Mouse (Mus musculus): ENCODE results near the gene Cgref1. TPM values are rescaled to one million over a fixed set of nuclear protein-coding genes. Genes with fewer than 3 reads are reported as not detected.

The Cgref1 gene
- polyA plus RNA-seq, 1 experiment from 2014 or later = 38.1 TPM

DNA sequence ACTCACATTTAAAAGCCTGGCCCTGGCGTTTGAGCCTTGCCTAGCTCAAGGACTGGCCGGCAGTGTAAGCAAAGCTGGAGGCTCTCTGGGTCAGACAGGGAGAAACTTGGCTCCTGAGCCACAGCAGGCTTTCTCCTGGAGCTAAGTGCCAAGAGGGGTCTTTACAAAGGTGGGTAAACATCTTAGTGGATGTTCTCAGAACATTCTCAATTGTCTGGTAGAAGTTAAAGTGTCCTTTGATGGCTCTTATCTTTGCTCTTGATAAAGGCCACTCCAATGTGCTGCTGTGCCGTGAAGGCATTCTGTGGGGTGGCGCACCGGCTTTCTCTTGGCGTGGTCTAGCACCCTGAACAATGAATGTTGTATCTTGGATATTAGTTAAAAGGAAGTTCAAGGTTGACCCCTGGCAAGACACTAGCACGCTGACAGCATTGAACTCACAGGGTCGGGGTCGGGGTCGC is 22.8 kb downstream of the Cgref1 start:
- Histone ChIP-seq H3K27me3 (0 out of 2 replicates have a peak, but pooled peaks cover 2% of the 10 kb centered on the region), H3K9ac (peak overlapping the region; percentile 71), H3K27ac (replicated peaks) (no peak overlapping the region), H3K4me2 (peak overlapping the region; percentile 84), H3K4me1 (replicated peaks) (peaks cover 28% of the 10 kb centered on the region), H3K4me3 (peak overlapping the region; percentile 49; the same call in 1 of the 2 replicates), H3K9me3 (no peaks in the 10 kb centered on the region), H3K36me3 (no peaks in the 10 kb centered on the region)
- ATAC-seq (ENCODE audit: low read depth) = no peak
- WGBS = 77% methylated on average over 10 of the region's 10 CpGs

DNA sequence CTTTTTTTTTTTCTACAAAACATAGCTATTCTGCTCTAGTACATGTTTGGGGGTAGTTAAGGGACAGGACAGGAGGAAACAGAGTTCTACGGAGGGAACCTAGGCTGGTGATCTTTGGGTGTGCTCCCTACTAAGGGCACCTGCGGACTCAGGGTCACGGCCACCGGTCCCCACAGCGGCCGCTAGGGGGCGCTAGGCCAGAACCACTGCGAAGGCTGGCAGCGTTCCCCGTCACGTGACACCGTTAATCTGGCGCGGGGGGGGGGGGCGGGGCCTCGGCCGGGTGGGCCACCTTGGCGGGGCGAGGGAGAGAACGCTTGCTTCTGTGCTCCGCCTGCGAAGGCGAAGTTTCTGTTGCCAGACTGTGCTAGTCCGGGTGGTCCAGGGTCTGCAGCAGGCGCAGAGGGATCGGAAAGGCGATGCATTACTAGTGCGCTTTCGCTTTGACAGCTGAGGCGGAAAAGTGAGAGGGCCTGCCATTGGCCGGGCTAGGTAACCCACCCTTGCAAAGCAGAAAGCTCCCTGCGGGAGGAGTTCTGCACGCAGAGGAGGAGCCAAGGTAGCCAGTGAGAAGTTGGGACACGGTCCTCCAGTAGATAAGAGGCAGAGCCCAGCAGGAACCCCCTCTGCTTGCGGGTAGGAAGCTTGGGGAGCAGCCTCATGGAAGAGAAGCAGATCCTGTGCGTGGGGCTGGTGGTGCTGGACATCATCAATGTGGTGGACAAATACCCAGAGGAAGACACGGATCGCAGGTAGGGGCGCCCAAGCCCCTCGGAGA is 23.9 kb downstream of the Cgref1 start, which contains the start of gene Khk:
Khk (plus strand) TSS at position 176 of the 778 bp plus-strand sequence.
- Histone ChIP-seq H3K9ac (peak within 1 kb of the TSS; percentile 71), H3K4me1 (replicated peaks) (peaks cover 28% of the 10 kb centered on the region), H3K4me3 (peak within 1 kb of the TSS; percentile 49), H3K36me3 (no peaks in the 10 kb centered on the region), H3K27ac (replicated peaks) (peak within 1 kb of the TSS; percentile 73), H3K4me2 (peak within 1 kb of the TSS; percentile 84), H3K9me3 (no peaks in the 10 kb centered on the region), H3K27me3 (0 out of 2 replicates have a peak, but pooled peaks cover 2% of the 10 kb centered on the region)
- ATAC-seq (ENCODE audit: low read depth) = peak; percentile 73
- 1% methylated on average over 39 of the region's 40 CpGs for WGBS

DNA sequence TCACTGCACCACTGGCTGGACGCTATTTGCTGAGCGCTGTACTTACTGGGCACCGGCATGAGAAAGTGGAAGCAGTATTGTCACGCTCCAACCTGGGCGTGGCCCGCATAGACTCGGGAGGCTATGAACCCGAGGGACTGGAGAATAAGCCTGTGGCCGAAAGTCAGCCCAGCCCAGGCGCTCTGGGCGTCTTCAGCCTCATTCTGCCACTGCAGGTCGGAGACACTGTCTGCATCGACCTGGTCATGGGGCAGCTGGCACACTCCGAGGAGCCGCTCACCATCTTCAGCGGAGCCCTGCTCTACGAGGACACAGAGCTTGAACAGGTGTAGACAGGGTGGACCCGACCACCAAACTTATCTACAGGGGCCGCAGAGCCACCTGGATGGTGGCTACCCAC is 24.8 kb downstream of the Cgref1 start:
- H3K4me2 ChIP-seq = peak overlapping the region; percentile 84
- no peaks in the 10 kb centered on the region for H3K36me3 ChIP-seq
- no peaks in the 10 kb centered on the region for H3K9me3 ChIP-seq
- WGBS = 56% methylated on average over 19 of the region's 19 CpGs
- H3K4me1 ChIP-seq (replicated peaks) = peaks cover 34% of the 10 kb centered on the region
- H3K27ac ChIP-seq (replicated peaks) = no peak overlapping the region
- no peak overlapping the region for H3K9ac ChIP-seq
- peak; percentile 2; the same call in 1 of the 2 replicates for ATAC-seq (ENCODE audit: low read depth)
- H3K27me3 ChIP-seq = 0 out of 2 replicates have a peak, but pooled peaks cover 2% of the 10 kb centered on the region
- no peak overlapping the region for H3K4me3 ChIP-seq

DNA sequence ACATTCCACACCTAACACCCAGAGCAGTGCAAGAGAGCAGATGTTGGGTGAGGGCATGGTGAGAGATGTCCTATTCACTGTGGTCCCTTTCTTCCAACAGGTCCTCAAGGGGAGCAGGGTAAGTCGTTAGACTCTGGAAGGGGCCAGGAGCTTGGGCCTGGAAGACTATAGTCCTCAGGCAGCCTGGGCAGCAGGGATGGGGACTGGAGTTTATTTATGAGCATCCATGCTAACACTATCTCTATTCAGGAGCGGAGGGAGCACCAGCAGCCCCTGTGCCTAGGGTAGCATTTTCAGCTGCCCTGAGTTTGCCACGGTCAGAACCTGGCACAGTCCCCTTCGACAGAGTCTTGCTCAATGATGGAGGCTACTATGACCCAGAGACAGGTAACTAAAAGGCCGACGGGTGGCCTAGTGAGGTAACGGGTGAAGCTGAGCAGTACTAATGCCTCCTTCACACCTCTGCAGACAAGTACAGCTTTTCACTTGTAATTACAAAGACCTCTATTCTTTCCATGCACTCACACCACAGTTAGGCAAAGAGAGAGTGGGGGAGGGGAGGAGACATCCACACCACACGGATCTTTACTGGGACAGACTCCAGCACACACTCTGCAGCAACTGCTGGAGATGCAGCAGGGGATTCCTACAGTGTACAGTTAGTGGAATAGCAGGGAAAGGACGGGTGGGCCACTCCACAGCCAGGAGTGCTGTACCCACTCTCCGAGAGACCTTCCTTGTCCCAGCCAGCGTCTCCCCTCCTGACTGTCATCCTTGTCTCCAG is 25.4 kb downstream of the Cgref1 start:
- no peaks in the 10 kb centered on the region for H3K36me3 ChIP-seq
- H3K9me3 ChIP-seq = no peaks in the 10 kb centered on the region
- peaks cover 40% of the 10 kb centered on the region for H3K4me1 ChIP-seq (replicated peaks)
- 0 out of 2 replicates have a peak, but pooled peaks cover 2% of the 10 kb centered on the region for H3K27me3 ChIP-seq
- no peak overlapping the region for H3K9ac ChIP-seq
- ATAC-seq (ENCODE audit: low read depth) = no peak
- H3K4me3 ChIP-seq = no peak overlapping the region
- WGBS = 60% methylated on average over 11 of the region's 11 CpGs
- H3K27ac ChIP-seq (replicated peaks) = no peak overlapping the region
- H3K4me2 ChIP-seq = peak overlapping the region; percentile 84; the same call in 1 of the 2 replicates

DNA sequence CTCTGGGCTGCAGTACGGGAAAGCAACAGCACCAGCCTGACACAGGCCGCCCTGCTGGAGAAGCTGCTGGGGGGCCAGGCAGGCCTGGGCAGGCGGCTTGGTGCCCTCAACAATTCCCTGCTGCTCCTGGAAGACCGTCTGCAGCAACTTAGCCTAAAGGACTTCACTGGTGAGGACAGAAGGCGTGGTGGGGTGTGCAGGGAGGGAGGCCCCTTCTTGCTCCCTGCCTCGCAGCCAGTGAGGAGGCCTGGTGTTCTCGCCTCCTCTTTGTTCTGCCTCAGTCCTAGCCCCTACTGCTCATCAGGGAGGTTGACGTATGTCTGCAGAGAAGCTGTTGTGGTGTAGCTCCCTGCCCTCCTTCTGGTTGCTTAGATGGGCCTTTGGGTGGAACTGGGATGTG is 26.7 kb downstream of the Cgref1 start:
- H3K9ac ChIP-seq = no peak overlapping the region
- WGBS = 77% methylated on average over 8 of the region's 8 CpGs
- H3K9me3 ChIP-seq = no peaks in the 10 kb centered on the region
- no peak for ATAC-seq (ENCODE audit: low read depth)
- H3K27ac ChIP-seq (replicated peaks) = no peak overlapping the region
- peaks cover 53% of the 10 kb centered on the region for H3K4me1 ChIP-seq (replicated peaks)
- no peak overlapping the region for H3K4me2 ChIP-seq
- 0 out of 2 replicates have a peak, but pooled peaks cover 2% of the 10 kb centered on the region for H3K27me3 ChIP-seq
- no peak overlapping the region for H3K4me3 ChIP-seq
- H3K36me3 ChIP-seq = no peaks in the 10 kb centered on the region

DNA sequence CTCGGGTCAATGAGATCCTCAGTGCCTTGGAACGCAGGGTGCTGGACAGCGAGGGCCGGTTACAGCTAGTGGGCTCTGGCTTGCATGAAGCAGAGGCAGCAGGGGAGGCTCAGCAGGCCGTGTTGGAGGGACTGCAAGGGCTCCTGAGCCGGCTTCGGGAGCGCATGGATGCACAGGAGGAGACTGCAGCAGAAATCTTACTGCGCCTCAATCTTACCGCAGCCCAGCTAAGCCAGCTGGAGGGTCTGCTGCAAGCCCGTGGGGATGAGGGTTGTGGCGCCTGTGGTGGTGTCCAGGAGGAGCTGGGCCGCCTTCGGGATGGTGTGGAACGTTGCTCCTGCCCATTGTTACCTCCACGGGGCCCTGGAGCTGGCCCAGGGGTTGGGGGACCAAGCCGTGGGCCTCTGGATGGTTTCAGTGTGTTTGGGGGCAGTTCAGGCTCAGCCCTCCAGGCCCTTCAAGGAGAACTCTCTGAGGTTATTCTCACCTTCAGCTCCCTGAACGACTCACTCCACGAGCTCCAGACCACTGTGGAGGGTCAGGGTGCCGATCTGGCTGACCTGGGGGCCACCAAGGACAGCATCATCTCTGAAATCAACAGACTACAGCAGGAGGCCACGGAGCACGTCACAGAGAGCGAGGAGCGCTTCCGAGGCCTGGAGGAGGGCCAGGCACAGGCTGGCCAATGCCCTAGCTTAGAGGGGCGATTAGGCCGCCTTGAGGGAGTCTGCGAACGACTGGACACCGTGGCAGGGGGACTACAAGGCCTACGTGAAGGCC is 27.3 kb downstream of the Cgref1 start:
- Histone ChIP-seq H3K27me3 (0 out of 2 replicates have a peak, but pooled peaks cover 1% of the 10 kb centered on the region), H3K4me3 (no peak overlapping the region), H3K9ac (no peak overlapping the region), H3K4me1 (replicated peaks) (peaks cover 59% of the 10 kb centered on the region), H3K9me3 (no peaks in the 10 kb centered on the region), H3K4me2 (no peak overlapping the region), H3K27ac (replicated peaks) (no peak overlapping the region), H3K36me3 (no peaks in the 10 kb centered on the region)
- 84% methylated on average over 31 of the region's 31 CpGs for WGBS
- no peak for ATAC-seq (ENCODE audit: low read depth)

DNA sequence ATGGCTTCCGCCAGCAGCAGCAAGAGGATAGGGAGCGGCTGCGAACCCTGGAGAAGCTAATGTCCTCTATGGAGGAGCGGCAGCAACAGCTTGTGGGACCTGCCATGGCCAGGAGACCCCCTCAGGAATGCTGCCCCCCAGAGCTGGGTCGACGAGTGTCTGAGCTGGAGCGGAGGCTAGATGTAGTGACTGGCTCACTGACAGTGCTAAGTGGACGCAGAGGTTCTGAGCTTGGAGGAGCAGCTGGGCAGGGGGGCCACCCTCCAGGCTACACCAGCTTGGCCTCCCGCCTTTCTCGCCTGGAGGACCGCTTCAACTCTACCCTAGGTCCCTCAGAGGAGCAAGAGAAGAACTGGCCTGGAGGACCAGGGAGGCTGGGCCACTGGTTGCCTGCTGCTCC is 28.0 kb downstream of the Cgref1 start:
- H3K9ac ChIP-seq = no peak overlapping the region

DNA sequence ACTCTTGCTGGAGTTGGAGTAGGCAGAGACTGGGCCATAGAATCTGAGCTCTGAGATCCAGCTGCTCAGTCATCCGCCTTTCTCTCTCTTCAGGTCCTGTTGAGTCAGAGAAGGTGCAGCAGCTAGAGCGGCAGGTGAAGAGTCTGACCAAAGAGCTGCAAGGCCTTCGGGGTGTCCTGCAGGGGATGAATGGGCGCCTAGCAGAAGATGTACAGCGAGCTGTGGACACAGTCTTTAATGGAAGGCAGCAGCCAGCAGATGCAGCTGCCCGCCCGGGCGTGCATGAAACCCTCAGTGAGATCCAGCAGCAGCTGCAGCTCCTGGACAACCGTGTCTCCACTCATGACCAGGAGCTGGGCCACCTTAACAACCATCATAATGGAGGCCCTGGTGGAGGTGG is 28.6 kb downstream of the Cgref1 start:
- Histone ChIP-seq H3K27ac (replicated peaks) (no peak overlapping the region), H3K9me3 (no peaks in the 10 kb centered on the region), H3K36me3 (no peaks in the 10 kb centered on the region), H3K4me2 (no peak overlapping the region), H3K4me1 (replicated peaks) (peaks cover 61% of the 10 kb centered on the region), H3K9ac (no peak overlapping the region; the same call in 1 of the 2 replicates), H3K27me3 (no peaks in the 10 kb centered on the region), H3K4me3 (no peak overlapping the region)
- ATAC-seq (ENCODE audit: low read depth) = no peak
- WGBS = 95% methylated on average over 9 of the region's 9 CpGs

More for the DNA sequence above, 28.0 kb downstream of the Cgref1 start:
- no peak overlapping the region for H3K4me3 ChIP-seq
- H3K27ac ChIP-seq (replicated peaks) = no peak overlapping the region
- H3K36me3 ChIP-seq = no peaks in the 10 kb centered on the region
- ATAC-seq (ENCODE audit: low read depth) = no peak
- no peaks in the 10 kb centered on the region for H3K27me3 ChIP-seq
- H3K4me1 ChIP-seq (replicated peaks) = peaks cover 62% of the 10 kb centered on the region
- no peak overlapping the region for H3K4me2 ChIP-seq
- WGBS = 88% methylated on average over 11 of the region's 11 CpGs
- H3K9me3 ChIP-seq = no peaks in the 10 kb centered on the region

DNA sequence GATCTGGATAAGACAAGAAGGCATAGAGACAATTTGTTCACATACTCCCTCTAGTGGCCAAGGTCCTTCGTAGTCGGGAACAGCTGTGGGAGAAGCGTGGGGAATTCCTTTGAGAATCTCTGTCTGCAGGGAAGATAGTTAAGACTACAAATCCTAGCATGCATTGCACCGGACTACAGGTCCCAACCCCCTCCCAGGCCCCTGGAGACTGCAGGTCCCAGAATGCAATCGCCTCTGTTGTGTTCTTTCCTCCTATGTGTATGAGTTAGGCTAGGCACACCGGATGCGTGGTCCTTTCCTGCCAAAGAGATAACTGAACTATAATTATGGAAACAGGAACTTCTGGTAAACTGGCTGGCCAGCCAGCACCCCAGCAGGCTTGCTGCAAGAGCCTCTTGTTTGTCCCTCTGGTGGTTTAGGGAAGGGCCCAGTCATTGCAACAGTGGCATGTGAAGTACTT is 29.4 kb downstream of the Cgref1 start:
- Histone ChIP-seq H3K9me3 (no peaks in the 10 kb centered on the region), H3K4me2 (peak overlapping the region; percentile 46), H3K9ac (no peak overlapping the region; the same call in 1 of the 2 replicates), H3K36me3 (no peaks in the 10 kb centered on the region), H3K4me3 (0 out of 2 replicates have a peak overlapping the region, but pooled peaks have one; percentile 13), H3K27ac (replicated peaks) (peak overlapping the region; percentile 59), H3K4me1 (replicated peaks) (peaks cover 56% of the 10 kb centered on the region), H3K27me3 (no peaks in the 10 kb centered on the region)
- 6% methylated on average over 7 of the region's 7 CpGs for WGBS
- peak; percentile 84 for ATAC-seq (ENCODE audit: low read depth)

DNA sequence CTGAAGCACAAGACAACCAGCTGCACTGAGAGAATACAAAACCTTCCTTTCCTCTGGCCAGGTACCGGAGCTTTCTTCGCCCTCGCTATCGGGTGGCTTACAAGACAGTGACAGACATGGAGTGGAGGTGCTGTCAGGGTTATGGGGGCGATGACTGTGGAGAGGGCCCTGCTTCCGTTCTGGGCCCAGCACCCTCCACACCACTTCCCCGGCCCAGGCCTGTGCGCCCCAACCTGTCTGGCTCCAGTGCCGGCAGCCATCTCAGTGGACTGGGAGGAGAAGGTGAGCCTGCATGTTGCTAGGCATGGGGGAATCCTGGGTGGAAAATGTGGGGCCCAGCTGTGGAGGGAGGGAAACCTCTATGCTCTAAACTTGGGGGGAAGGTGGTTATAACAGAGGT is 29.9 kb downstream of the Cgref1 start:
- H3K27me3 ChIP-seq = no peaks in the 10 kb centered on the region
- WGBS = 70% methylated on average over 9 of the region's 9 CpGs
- H3K4me2 ChIP-seq = peak overlapping the region; percentile 46
- peak overlapping the region; percentile 35; the same call in 1 of the 2 replicates for H3K4me3 ChIP-seq
- H3K9me3 ChIP-seq = no peaks in the 10 kb centered on the region
- peak overlapping the region; percentile 46; the same call in 1 of the 2 replicates for H3K9ac ChIP-seq
- H3K4me1 ChIP-seq (replicated peaks) = peaks cover 51% of the 10 kb centered on the region
- peak; percentile 47 for ATAC-seq (ENCODE audit: low read depth)
- no peaks in the 10 kb centered on the region for H3K36me3 ChIP-seq
- 0 out of 2 replicates have a peak overlapping the region, but pooled peaks have one; percentile 34 for H3K27ac ChIP-seq (replicated peaks)

DNA sequence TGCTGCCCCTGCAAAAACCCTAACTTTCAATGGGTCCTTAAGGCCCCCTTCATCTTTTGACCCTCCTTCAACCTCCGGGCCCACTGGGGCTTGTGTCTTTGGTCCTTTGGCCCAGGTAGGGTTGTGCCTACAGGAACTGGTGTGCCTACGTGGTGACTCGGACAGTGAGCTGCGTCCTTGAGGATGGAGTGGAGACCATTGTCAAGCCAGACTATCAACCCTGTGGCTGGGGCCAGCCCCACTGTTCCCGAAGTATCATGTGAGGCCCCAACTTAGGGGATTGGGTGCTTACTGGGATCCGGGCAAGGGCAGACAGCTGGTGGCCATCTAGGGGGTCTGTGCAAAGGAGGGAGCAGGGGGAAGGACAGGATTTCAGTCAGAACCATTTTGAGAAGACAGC is 30.5 kb downstream of the Cgref1 start:
- no peaks in the 10 kb centered on the region for H3K9me3 ChIP-seq
- H3K9ac ChIP-seq = peak overlapping the region; percentile 63; the same call in 1 of the 2 replicates
- 72% methylated on average over 6 of the region's 6 CpGs for WGBS
- no peak overlapping the region for H3K27ac ChIP-seq (replicated peaks)
- H3K4me1 ChIP-seq (replicated peaks) = peaks cover 44% of the 10 kb centered on the region
- H3K27me3 ChIP-seq = no peaks in the 10 kb centered on the region
- H3K4me2 ChIP-seq = peak overlapping the region; percentile 46
- H3K36me3 ChIP-seq = no peaks in the 10 kb centered on the region
- no peak for ATAC-seq (ENCODE audit: low read depth)
- H3K4me3 ChIP-seq = peak overlapping the region; percentile 35
